Mouse (Mus musculus): Measurements from ENCODE around the gene Casp6.

DNA sequence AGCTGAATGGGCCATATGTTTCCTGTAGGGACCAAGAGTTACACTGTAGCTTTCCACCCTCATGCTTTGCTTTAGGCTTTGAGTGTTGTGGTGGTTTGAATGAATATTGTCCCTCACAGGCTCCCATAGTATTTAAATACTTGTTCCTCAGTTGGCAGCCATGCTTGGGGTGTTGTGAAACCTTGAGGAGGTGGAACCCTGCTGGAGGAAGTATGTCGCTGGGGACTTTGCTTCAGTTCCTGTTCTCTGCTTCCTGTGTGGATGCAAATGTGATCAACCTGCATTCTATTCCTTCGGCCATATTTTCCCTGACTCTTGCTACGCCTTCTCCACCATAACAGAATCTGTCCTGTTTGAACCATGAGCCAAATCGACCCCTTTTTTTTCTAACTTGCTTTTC, 52.1 kb downstream of the Casp6 start:
- TF ChIP-seq CTCF (IDR thresholded peaks at IDR 0.05; ENCODE audit: borderline replicate concordance, control insufficient read depth, extremely low read depth, insufficient read depth, low read length, poor library complexity) = no peak
- no peak for TF ChIP-seq POLR2A (IDR thresholded peaks at IDR 0.05; ENCODE audit: control insufficient read depth, extremely low read depth, insufficient read depth, low read length, poor library complexity)

Data from thymus, adult 2 months (tissue).